Mouse (Mus musculus) layer of hippocampus, postnatal 10 days (tissue): ENCODE measurements around the gene Ddx20. TPM values are rescaled to one million over a fixed set of nuclear protein-coding genes. Genes with fewer than 3 reads are reported as not detected.
"Not testable (repeated sequence)": the region's sequence is repeated elsewhere in the genome, so short reads cannot be mapped to it uniquely, and the experiment has no call there.

ENCODE experiments used
- DNase-seq, 2 experiments: peaks; one replicate each; pipeline ENCODE4 v3.0.0; 2021; ENCODE audit warnings: low spot score in 2 of 2
- total RNA-seq, 2 experiments: library from RNA; stranded (reverse); gene quantifications; 2 replicates each; pipeline ENCODE4 v1.2.3; 2021

Gene Ddx20
- total RNA-seq, 2 experiments from 2014 or later, result 12.7 to 13.4 TPM

- no peak for DNase-seq
Observed at GRCm38 (mm10) chr3:105705561-105705960, 18.2 kb upstream of the Ddx20 start.

- peak; percentile 84 to 90 for DNase-seq
Observed at GRCm38 (mm10) chr3:105705061-105705549, 17.7 kb upstream of the Ddx20 start.

DNA sequence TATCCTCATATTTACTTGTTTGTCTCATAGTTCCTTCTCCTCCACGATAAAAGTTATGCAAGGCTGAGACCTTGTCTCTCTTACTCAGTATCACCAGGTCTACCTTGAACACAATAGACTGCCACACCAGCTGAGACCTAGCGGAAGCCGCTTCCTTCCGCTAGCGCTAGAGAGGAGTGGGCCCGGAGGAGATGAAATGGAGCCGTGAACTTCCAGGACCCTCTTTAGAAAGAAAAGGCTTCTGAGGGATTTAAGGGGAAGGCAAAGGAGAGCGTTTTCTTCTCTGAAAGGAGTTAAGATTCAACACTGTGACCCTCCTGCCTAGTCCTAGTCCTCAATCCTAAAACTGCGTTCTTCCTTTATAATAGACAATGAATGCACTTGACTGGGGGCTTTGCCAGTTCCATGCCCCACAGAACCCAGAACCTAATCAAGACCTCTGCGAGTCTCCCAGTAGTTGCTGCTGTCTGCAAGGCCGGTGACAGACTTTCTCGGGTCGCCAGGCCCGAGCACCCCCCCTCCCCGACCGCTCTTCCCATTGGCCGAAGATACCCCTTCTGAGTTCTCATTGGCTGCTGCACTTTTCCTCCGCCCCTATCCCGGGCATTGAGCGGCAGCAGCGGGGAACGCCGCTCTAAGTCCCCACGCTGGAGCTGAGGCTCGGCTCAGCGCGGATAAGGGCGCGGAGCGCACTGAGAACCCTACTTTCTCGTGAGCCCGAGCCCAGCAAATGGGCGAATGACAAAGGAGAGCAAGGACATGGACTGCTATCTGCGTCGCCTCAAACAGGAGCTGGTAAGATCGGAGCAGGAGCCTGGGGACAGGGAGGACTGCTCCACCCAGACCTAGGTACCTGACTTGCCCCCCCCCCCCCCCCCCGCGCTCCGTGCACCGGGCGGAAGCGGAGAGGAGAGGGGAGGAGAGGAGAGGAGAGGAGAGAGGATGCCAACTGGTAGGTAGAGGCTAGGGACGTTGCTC is 16.9 kb upstream of the Ddx20 start, which contains the start of gene Inka2:
Inka2 (plus strand) TSS at position 569 of the 978 bp plus-strand sequence.
- DNase-seq, result peak; percentile 76 to 82

DNA sequence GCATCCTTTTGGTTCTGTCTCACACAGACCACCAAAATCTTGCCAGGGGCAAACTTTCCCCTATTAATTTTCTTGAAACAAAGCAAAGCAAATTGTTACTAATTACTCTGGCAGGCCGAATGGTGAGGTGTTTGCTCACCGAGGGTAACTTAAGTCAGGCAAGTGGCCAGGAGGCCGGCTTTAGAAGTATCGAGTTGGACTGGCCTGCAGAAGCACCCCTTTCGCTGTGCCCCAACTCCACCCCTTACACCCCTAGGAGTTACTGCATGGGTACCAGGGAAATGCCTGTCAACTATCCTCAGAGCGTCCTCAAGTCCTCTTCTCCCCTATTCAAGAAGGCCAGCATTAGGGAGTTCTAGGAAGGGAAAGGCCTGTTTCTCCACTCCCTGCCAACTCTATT is 16.2 kb upstream of the Ddx20 start:
- DNase-seq, result no peak

- DNase-seq, result no peak
Observed at GRCm38 (mm10) chr3:105701399-105701798, 14.0 kb upstream of the Ddx20 start.

DNA sequence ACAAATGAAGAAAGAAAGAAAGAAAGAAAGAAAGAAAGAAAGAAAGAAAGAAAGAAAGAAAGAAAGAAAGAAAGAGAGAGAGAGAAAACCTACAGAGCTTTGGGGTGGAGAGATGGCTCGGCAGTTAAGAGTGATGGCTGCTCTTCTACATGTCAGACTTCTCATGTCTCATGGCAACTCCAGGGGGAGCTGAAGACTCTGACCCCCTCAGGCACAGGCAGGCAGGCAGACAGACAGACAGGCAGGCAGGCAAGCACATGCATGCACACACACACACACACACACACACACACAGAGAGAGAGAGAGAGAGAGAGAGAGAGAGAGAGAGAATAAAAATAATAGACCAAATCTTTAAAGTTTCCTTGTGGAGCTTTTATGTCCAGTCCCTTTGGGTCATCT is 13.4 kb upstream of the Ddx20 start:
- DNase-seq, result not testable (repeated sequence)

- no peak for DNase-seq
Observed at GRCm38 (mm10) chr3:105699241-105699933, 12.0 kb upstream of the Ddx20 start.

DNA sequence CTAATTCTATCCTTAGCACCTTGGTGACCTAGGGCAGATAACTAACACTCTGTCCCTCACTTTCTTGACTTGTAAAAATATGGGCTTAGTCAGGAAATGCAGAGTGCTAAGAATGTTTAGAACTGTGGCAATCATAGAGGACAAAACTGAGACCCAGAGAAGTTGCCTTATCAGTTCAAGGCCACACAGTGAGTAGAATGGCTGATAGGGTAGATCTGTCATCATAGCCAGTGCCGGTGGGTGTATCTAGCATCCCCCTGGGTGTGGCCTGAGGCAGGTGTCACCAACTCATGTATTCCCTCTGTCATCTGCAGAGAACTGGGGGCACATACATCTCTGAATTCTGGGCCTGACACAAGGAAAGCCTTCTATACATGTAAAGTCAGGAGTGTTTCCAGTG is 10.9 kb upstream of the Ddx20 start:
- DNase-seq, result no peak

GRCm38 (mm10) chr3:105697148-105697441 is 9.7 kb upstream of the Ddx20 start:
- DNase-seq, result no peak

- no peak for DNase-seq
Observed at GRCm38 (mm10) chr3:105696387-105697147, 9.2 kb upstream of the Ddx20 start.

DNA sequence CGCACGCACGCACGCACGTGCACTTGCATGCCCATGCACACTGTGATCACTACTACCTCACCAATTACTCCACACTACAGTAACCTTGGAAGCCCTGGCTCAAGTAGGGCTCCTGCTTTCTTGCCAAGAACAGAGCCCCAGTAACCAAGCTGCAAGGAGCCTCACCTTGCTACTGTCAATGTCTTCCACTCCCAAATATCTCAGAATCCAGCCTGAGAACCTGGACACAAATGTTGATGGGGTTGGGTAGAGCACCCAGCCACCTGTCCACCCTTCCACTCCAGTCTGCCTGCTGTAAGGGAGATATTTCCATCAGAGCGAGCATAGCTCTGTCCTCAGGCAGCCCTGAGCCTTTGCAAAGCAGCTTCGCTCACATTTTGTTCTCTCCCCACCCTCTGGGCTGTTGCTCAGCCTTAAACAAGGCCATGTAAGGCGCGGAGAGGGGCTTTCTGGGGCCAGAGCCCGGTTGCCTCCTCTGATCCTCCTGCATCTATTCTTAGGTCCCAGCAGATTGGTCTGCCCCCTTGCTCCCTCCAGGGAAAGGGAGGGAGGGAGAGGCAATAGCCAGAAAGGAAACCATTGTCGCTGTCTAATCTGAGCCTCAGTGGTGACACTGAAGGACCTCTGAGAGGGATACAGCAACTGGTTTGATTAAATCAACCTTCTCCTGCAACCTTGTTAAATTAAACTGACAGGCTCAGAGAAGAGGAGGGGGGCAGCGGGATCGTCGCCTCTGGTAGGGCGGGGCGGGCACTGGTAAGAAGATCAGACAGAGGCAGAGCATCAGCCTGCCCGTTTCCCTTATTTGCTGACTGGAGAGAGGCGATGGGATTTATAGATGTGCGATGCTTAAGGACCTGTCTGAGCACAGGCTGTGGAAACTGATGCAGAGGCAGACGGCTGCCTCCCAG is 8.4 kb upstream of the Ddx20 start:
- DNase-seq, result peak; percentile 41

- DNase-seq, result peak in 1 of 2 experiments; percentile 20
Observed at GRCm38 (mm10) chr3:105693327-105694080, 6.1 kb upstream of the Ddx20 start.

- DNase-seq, result no peak
Observed at GRCm38 (mm10) chr3:105688536-105688935, 1.2 kb upstream of the Ddx20 start.

- DNase-seq, result no peak
Observed at GRCm38 (mm10) chr3:105686394-105687323, 715 bp downstream of the Ddx20 start.

DNA sequence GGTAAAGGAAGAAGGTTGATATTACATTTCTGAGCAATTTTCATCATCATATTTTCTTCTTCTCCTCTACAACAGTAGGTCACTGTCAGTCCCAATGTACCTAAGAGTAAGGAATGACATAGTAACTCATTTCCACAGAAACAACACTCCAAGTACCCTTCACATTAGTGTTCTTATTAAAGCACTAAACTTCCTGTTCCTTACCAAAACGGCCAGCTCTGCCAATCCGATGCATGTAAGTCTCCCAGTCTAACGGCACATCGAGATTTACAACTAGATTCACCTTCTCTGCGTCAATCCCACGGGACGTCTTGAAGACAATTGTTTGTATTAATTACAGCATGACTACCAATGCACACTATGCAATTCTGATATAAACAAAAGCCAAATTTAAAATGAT is 7.0 kb downstream of the Ddx20 start:
- DNase-seq, result no peak

DNA sequence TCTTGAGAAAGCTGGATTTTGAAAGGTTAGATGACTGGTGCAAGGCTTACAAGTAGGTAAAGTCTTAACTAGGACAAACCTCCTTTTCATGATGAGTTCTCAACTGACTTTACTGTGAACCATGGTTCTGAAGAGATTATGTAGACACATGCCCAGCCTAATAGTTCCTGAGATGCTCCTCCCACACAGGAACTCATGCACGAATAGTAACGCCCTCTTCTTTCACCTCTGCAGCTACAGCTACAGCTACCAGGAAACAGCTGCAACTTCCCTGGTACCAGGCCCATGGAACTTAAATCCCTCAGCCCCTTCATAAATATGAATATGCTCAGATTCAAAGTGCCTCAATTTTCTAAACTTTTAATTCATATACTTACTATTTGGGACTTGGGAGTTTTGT is 11.4 kb downstream of the Ddx20 start:
- DNase-seq, result no peak

GRCm38 (mm10) chr3:105674595-105675218 is 12.7 kb downstream of the Ddx20 start:
- peak; percentile 59 to 76 for DNase-seq

- DNase-seq, result no peak
Observed at GRCm38 (mm10) chr3:105670801-105671200, 16.6 kb downstream of the Ddx20 start.
